ENCODE assay signal across 8 mouse cellular contexts in the genomic region with DNA sequence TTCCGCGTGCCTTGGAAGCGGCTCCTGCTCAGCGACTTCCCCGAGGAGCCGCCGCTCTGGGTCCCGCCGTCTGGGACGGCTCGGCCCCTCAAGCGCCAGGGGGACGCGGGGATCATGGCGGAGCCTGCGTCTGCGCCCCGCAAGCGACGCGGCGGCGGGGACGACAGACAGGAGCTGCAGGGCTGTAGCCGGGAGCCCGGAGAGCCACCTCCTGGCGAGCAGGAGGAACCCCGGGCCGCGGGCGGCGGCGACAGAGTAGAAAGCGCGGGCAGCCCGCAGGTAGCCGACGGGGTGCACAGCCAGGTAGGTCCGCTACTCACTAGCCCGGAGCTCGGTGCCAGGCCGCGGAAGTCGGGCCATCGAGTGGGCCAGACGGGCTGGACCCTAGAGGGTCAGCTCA. TPM values are rescaled to one million over a fixed set of nuclear protein-coding genes. Genes with fewer than 3 reads are reported as not detected.
A peak's percentile ranks its signal among the peaks of the same experiment; 100 is the strongest.
DNase-seq lines count a peak whose midpoint lies in the region; ATAC-seq lines count a peak whose summit lies in the region.
"Not testable (repeated sequence)": the region's sequence is repeated elsewhere in the genome, so short reads cannot be mapped to it uniquely, and the experiment has no call there.

No protein-coding gene starts in this region.

- not testable (repeated sequence) for H3K36me3 ChIP-seq in hindbrain, embryonic 16.5 days (ENCODE audit: control insufficient read depth, insufficient read depth, low read length); macrophage (ENCODE audit: inconsistent target)

- peak overlapping the region; percentile 94 for H3K4me2 ChIP-seq in hindbrain, embryonic 16.5 days (ENCODE audit: low read length)

- H3K4me3 ChIP-seq in hindbrain, embryonic 16.5 days (ENCODE audit: low read length), result peak overlapping the region; percentile 77
- peak overlapping the region; percentile 57 for H3K4me3 ChIP-seq in macrophage (ENCODE audit: inconsistent target)

- H3K79me2 ChIP-seq in macrophage (ENCODE audit: inconsistent target), result peaks cover 35% of the 10 kb centered on the region

- H3K9ac ChIP-seq in hindbrain, embryonic 16.5 days (ENCODE audit: low read depth, low read length), result peak overlapping the region; percentile 78

- intact Hi-C loops in left cerebral cortex, postnatal 10 days (cut with DNase I), result not testable (repeated sequence)

- H3K4me1 ChIP-seq in hindbrain, embryonic 16.5 days (ENCODE audit: control insufficient read depth, insufficient read depth, low read depth, low read length), result peaks cover 16% of the 10 kb centered on the region

- peak; percentile 75 for ATAC-seq in hindbrain, embryonic 16.5 days

- peak; percentile 55 for DNase-seq in Muller cell, postnatal 12 days (ENCODE audit: inconsistent ontology term)
- peak; percentile 52 to 58 for DNase-seq in cerebellum, postnatal 14 days
- peak; percentile 32 for DNase-seq in gastrocnemius, adult 18-20 months (ENCODE audit: low spot score)
- peak; percentile 27 to 74 for DNase-seq in left cerebral cortex, postnatal 10 days (ENCODE audit: extremely low spot score in 1 of 2, low spot score in 2 of 2)
- peak; percentile 27 for DNase-seq in retina, postnatal 7 days (ENCODE audit: low read depth, low spot score)
- peak; percentile 58 to 70 for DNase-seq in thymus, postnatal 36 days

- WGBS in hindbrain, embryonic 16.5 days, result under 1% methylated on average over 38 of the region's 46 CpGs
- WGBS in macrophage (ENCODE audit: missing documents), result under 1% methylated on average over 30 of the region's 46 CpGs

- peak overlapping the region; percentile 61 for H3K27ac ChIP-seq in hindbrain, embryonic 16.5 days (ENCODE audit: low read depth, low read length)
- not testable (repeated sequence) for H3K27ac ChIP-seq in macrophage

- not testable (repeated sequence) for H3K27me3 ChIP-seq in hindbrain, embryonic 16.5 days (replicated peaks; ENCODE audit: control insufficient read depth, insufficient read depth, low read length)

- H3K9me3 ChIP-seq in hindbrain, embryonic 16.5 days (ENCODE audit: control insufficient read depth, low read length), result not testable (repeated sequence)

RNA-seq across cellular contexts. Expression of a gene that starts 0.4 kb away (rescaled TPM):
- total RNA-seq in gastrocnemius, adult 18-20 months (2021), result 1 to 10 TPM; 3.3 to 3.8 TPM
- polyA plus RNA-seq in hindbrain, embryonic 16.5 days (2015; fragmentation: Nextera tagmentation; extraction: Ambion mirVana), result 45.0 and 46.0 TPM in 2 replicates
- 10 to 100 TPM; 20.8 to 21.2 TPM for total RNA-seq in left cerebral cortex, postnatal 10 days (2021)
- total RNA-seq in macrophage (2018; cell fraction: chromatin; rRNA removed), result 1 to 10 TPM in 19 of 26 experiments, under 1 TPM in 5, not detected in 2; 0.51 to 7.8 (median 2.8) TPM
- 10 to 100 TPM in 2 of 26 experiments, 1 to 10 TPM in 24; 3.6 to 10.2 (median 7.7) TPM for total RNA-seq in macrophage (2018; cell fraction: cytosol; rRNA removed)
- 10 to 100 TPM in 1 of 26 experiments, 1 to 10 TPM in 25; 1.2 to 11.2 (median 4.1) TPM for total RNA-seq in macrophage (2018; cell fraction: nucleus; rRNA removed)
- polyA plus RNA-seq in macrophage (2018), result 4.2 to 11.3 TPM (median 7.3 TPM) in 3 replicates

RNA-seq across cellular contexts. Expression of a gene that starts 36.4 kb away (rescaled TPM):
- total RNA-seq in gastrocnemius, adult 18-20 months (2021), result under 1 TPM; 0.09 to 0.19 TPM
- polyA plus RNA-seq in hindbrain, embryonic 16.5 days (2015; fragmentation: Nextera tagmentation; extraction: Ambion mirVana), result 0.39 and 0.43 TPM in 2 replicates
- 1 to 10 TPM in 1 of 2 experiments, under 1 TPM in 1; 0.75 to 1.0 TPM for total RNA-seq in left cerebral cortex, postnatal 10 days (2021)
- total RNA-seq in macrophage (2018; cell fraction: chromatin; rRNA removed), result under 1 TPM in 2 of 26 experiments, not detected in 24; 0.15 to 0.21 TPM
- total RNA-seq in macrophage (2018; cell fraction: cytosol; rRNA removed), result under 1 TPM in 1 of 26 experiments, not detected in 25; 0.03 TPM
- total RNA-seq in macrophage (2018; cell fraction: nucleus; rRNA removed), result not detected
- polyA plus RNA-seq in macrophage (2018), result not detected in 3 replicates

RNA-seq across cellular contexts. Expression of a gene that starts 42.8 kb away (rescaled TPM):
- 100 to 1,000 TPM; 129 to 137 TPM for total RNA-seq in gastrocnemius, adult 18-20 months (2021)
- polyA plus RNA-seq in hindbrain, embryonic 16.5 days (2015; fragmentation: Nextera tagmentation; extraction: Ambion mirVana), result 16.3 and 18.7 TPM in 2 replicates
- total RNA-seq in left cerebral cortex, postnatal 10 days (2021), result 1 to 10 TPM; 8.9 to 9.4 TPM
- total RNA-seq in macrophage (2018; cell fraction: chromatin; rRNA removed), result 10 to 100 TPM in 11 of 26 experiments, 1 to 10 TPM in 15; 1.2 to 24.0 (median 7.4) TPM
- total RNA-seq in macrophage (2018; cell fraction: cytosol; rRNA removed), result 10 to 100 TPM; 10.2 to 24.7 (median 14.6) TPM
- 10 to 100 TPM in 12 of 26 experiments, 1 to 10 TPM in 14; 5.0 to 28.0 (median 9.5) TPM for total RNA-seq in macrophage (2018; cell fraction: nucleus; rRNA removed)
- 11.1 to 21.8 TPM (median 21.2 TPM) in 3 replicates for polyA plus RNA-seq in macrophage (2018)

Comparison
In these comparisons a context has a peak if more than half of its experiments do, and no peak if none do; other contexts are left out.
1. RNA of a gene that starts 0.4 kb away (total RNA-seq): 20.8 to 21.2 TPM in left cerebral cortex, postnatal 10 days; 3.3 to 3.8 TPM in gastrocnemius, adult 18-20 months; every median in the first group is over 4 times any median in the second.
2. RNA of a gene that starts 42.8 kb away (total RNA-seq): 129 to 137 TPM in gastrocnemius, adult 18-20 months; 8.9 to 9.4 TPM in left cerebral cortex, postnatal 10 days; every median in the first group is over 10 times any median in the second.
3. Peak in every context shown above with its lines, with median percentiles within 50 percentile points of each other: DNase-seq.